Mouse (Mus musculus) C2C12 (cell line): ENCODE data around the gene Plod3. TPM values are rescaled to one million over a fixed set of nuclear protein-coding genes. Genes with fewer than 3 reads are reported as not detected.

Experiments
- H3K27me3 ChIP-seq: one replicate; pipeline ENCODE4 v1.6.1; 2011; ENCODE audit not compliant: control insufficient read depth, insufficient read depth, insufficient read length
- H3K36me3 ChIP-seq: one replicate; pipeline ENCODE4 v1.6.1; 2011; ENCODE audit not compliant: control insufficient read depth, insufficient read depth
- H3K4me3 ChIP-seq: one replicate; pipeline ENCODE4 v1.5.1; 2011; ENCODE audit warnings: mild to moderate bottlenecking, control low read depth; ENCODE audit not compliant: poor library complexity, insufficient read depth, severe bottlenecking
- H3K79me2 ChIP-seq: one replicate; pipeline ENCODE4 v1.6.1; 2011; ENCODE audit not compliant: control insufficient read depth, insufficient read depth
- H3K79me3 ChIP-seq: one replicate; pipeline ENCODE4 v1.6.1; 2011; ENCODE audit warnings: low read depth, control low read depth
- H3ac ChIP-seq: one replicate; pipeline ENCODE3; 2011; ENCODE audit warnings: low read depth; ENCODE audit not compliant: control insufficient read depth, insufficient read length
- CEBPB ChIP-seq: IDR thresholded peaks from one replicate; pipeline ENCODE4 v1.6.1; 2011; ENCODE audit warnings: low read depth, mild to moderate bottlenecking, control low read depth, moderate library complexity
- CTCF ChIP-seq: IDR thresholded peaks from one replicate; pipeline ENCODE4 v1.5.1; 2011; ENCODE audit not compliant: control insufficient read depth, insufficient read depth, insufficient read length
- FOSL1 ChIP-seq: IDR thresholded peaks from one replicate; pipeline ENCODE4 v1.8.0; 2011; ENCODE audit warnings: mild to moderate bottlenecking, low read length; ENCODE audit not compliant: poor library complexity, insufficient read depth, severe bottlenecking
- MAX ChIP-seq: IDR thresholded peaks from one replicate; pipeline ENCODE4 v1.6.1; 2011; ENCODE audit warnings: mild to moderate bottlenecking, control low read depth
- MYOD1 ChIP-seq: IDR thresholded peaks from one replicate; pipeline ENCODE4 v1.6.1; 2011; ENCODE audit warnings: low read depth; ENCODE audit not compliant: control insufficient read depth, insufficient read length
- MYOG ChIP-seq: IDR thresholded peaks from one replicate; pipeline ENCODE4 v1.6.1; 2011; ENCODE audit not compliant: control insufficient read depth, insufficient read length; ENCODE audit errors: extremely low read depth
- USF1 ChIP-seq: IDR thresholded peaks from one replicate; pipeline ENCODE4 v1.6.1; 2011; ENCODE audit warnings: low read depth, mild to moderate bottlenecking, control low read depth, moderate library complexity
- polyA plus RNA-seq: library from polyadenylated mRNA; unstranded; fragments of >200 nt; fragmentation: generic; extraction: Trizol; gene quantifications from one replicate; pipeline ENCODE4 v1.2.1, GENCODE M21; 2012; ENCODE audit warnings: missing spikeins

Gene Plod3
- polyA plus RNA-seq, 1 experiment = 140 TPM

- H3K36me3 ChIP-seq = no peaks in the 10 kb centered on the region
- H3K79me3 ChIP-seq = no peaks in the 10 kb centered on the region
- H3K79me2 ChIP-seq = no peaks in the 10 kb centered on the region
- H3K27me3 ChIP-seq = no peaks in the 10 kb centered on the region
- no peak overlapping the region for H3K4me3 ChIP-seq
- no peak overlapping the region for H3ac ChIP-seq
- TF ChIP-seq MYOG (no peak), MAX (no peak), USF1 (no peak), CTCF (no peak), FOSL1 (no peak), MYOD1 (no peak), CEBPB (no peak)
Observed at GRCm38 (mm10) chr5:137028561-137029272, 41.9 kb downstream of the Plod3 start.

DNA sequence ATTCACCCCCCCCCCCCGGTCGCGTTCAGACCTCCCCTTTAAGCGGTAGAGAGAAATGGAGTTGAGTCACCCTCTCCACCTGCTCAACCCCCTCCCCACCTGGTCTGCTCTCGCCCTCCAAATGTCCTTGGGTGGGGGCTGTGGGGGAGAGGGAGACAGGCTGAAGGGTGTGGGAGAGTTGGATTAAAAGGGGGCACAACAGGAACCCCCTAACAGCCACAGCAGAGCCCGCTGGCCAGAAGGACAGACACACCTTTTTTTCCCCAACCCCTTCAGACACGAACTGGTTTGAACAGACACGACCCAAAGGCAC is 42.4 kb downstream of the Plod3 start:
- no peaks in the 10 kb centered on the region for H3K36me3 ChIP-seq
- no peaks in the 10 kb centered on the region for H3K27me3 ChIP-seq
- H3K4me3 ChIP-seq = no peak overlapping the region
- H3K79me3 ChIP-seq = no peaks in the 10 kb centered on the region
- H3ac ChIP-seq = no peak overlapping the region
- no peak for TF ChIP-seq CTCF
- TF ChIP-seq MAX = no peak
- TF ChIP-seq FOSL1 = no peak
- no peaks in the 10 kb centered on the region for H3K79me2 ChIP-seq

- peak overlapping the region; percentile 21 for H3K4me3 ChIP-seq
- H3K79me3 ChIP-seq = no peaks in the 10 kb centered on the region
- TF ChIP-seq MYOD1 (no peak), CTCF (no peak), MAX (peak; percentile 69), USF1 (peak; percentile 92), MYOG (no peak), CEBPB (no peak), FOSL1 (no peak)
- peaks cover 2% of the 10 kb centered on the region for H3K36me3 ChIP-seq
- no peaks in the 10 kb centered on the region for H3K79me2 ChIP-seq
- H3ac ChIP-seq = no peak overlapping the region
- H3K27me3 ChIP-seq = no peaks in the 10 kb centered on the region
Observed at GRCm38 (mm10) chr5:137029643-137030415, 43.0 kb downstream of the Plod3 start.

DNA sequence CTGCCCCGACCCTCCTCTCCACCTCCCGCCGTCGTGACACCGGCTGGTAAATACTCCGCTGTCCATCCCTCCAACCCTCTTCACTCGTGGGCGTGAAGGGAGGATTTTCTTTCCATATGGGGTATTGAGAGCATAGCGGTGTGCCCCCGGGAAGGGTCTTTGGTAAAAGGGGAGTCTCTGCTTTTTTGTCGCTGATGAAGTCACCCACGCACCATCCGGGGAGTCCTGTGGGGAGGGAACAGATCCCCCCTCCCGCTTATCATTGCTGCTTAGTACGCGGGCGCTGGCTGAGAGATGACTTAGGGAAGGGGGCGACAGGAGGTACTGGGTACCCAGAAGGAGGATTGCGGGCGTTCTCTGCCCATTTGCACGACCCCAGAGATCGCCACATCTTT is 43.6 kb downstream of the Plod3 start:
- H3K36me3 ChIP-seq = peaks cover 4% of the 10 kb centered on the region
- no peak overlapping the region for H3ac ChIP-seq
- no peaks in the 10 kb centered on the region for H3K79me3 ChIP-seq
- no peak for TF ChIP-seq CEBPB
- TF ChIP-seq MAX = no peak
- no peak for TF ChIP-seq USF1
- TF ChIP-seq CTCF = no peak
- no peak for TF ChIP-seq FOSL1
- TF ChIP-seq MYOG = no peak
- TF ChIP-seq MYOD1 = no peak
- H3K27me3 ChIP-seq = no peaks in the 10 kb centered on the region
- H3K79me2 ChIP-seq = no peaks in the 10 kb centered on the region
- H3K4me3 ChIP-seq = no peak overlapping the region

GRCm38 (mm10) chr5:137031076-137032032 is 44.5 kb downstream of the Plod3 start:
- Histone ChIP-seq H3K79me2 (no peaks in the 10 kb centered on the region), H3K36me3 (peaks cover 11% of the 10 kb centered on the region), H3K79me3 (no peaks in the 10 kb centered on the region), H3ac (peak overlapping the region; percentile 18), H3K4me3 (peak overlapping the region; percentile 23), H3K27me3 (no peaks in the 10 kb centered on the region)
- TF ChIP-seq MAX (peak; percentile 44), MYOG (no peak)
